Mouse (Mus musculus) megakaryocyte progenitor cell, adult 5-6 weeks (primary cell): ENCODE data around the gene Plgrkt. TPM values are rescaled to one million over a fixed set of nuclear protein-coding genes. Genes with fewer than 3 reads are reported as not detected.

Experiments
- total RNA-seq, 2 experiments: library from RNA; stranded (forward) in 1 of 2; stranded (reverse) in 1 of 2; fragments of 157-497, 149-512 nt in 1 of 2; fragments of 200-1000 nt in 1 of 2; gene quantifications; 2 replicates each; pipeline versions ENCODE4 v1.2.3 to v1.2.4; 2015 to 2017

Gene Plgrkt
- total RNA-seq, 2 experiments from 2014 or later, result 79.1 to 104 TPM

Other genes starting within 250 kb of the Plgrkt start
- gene Jak2, start 115.6 kb downstream of the Plgrkt start, total RNA-seq (2015), result 41.2 and 41.7 TPM in 2 replicates
- gene Jak2, start 115.6 kb downstream of the Plgrkt start, total RNA-seq (2017), result 36.7 and 43.8 TPM in 2 replicates
- 2.3 and 3.7 TPM in 2 replicates for gene Insl6, start 42.0 kb downstream of the Plgrkt start, total RNA-seq (2015)
- 1.1 and 1.7 TPM in 2 replicates for gene Insl6, start 42.0 kb downstream of the Plgrkt start, total RNA-seq (2017)
- not detected in 2 replicates for gene Rln1, start 32.7 kb downstream of the Plgrkt start, total RNA-seq (2015)
- not detected in 2 replicates for gene Rln1, start 32.7 kb downstream of the Plgrkt start, total RNA-seq (2017)
- gene Cd274, start 65 bp upstream of the Plgrkt start, total RNA-seq (2015), result 7.7 and 12.5 TPM in 2 replicates
- gene Cd274, start 65 bp upstream of the Plgrkt start, total RNA-seq (2017), result 4.3 and 5.8 TPM in 2 replicates
- not detected in 2 replicates for gene Pdcd1lg2, start 43.5 kb upstream of the Plgrkt start, total RNA-seq (2015)
- gene Pdcd1lg2, start 43.5 kb upstream of the Plgrkt start, total RNA-seq (2017), result not detected in 2 replicates
- gene Ric1, start 154.9 kb upstream of the Plgrkt start, total RNA-seq (2015), result 14.1 and 19.0 TPM in 2 replicates
- gene Ric1, start 154.9 kb upstream of the Plgrkt start, total RNA-seq (2017), result 20.5 and 21.6 TPM in 2 replicates